ENCODE assay signal across 8 mouse cellular contexts in genomic region chr2:114174651-114175484, GRCm38 (mm10). TPM values are rescaled to one million over a fixed set of nuclear protein-coding genes. Genes with fewer than 3 reads are reported as not detected.
DNase-seq lines count a peak whose midpoint lies in the region; ATAC-seq and TF ChIP-seq lines count a peak whose summit lies in the region.

No protein-coding gene starts in this region.

- peak overlapping the region; percentile 82 for H3K9ac ChIP-seq in embryonic facial prominence, embryonic 15.5 days
- peak overlapping the region; percentile 76 for H3K9ac ChIP-seq in limb, embryonic 14.5 days (ENCODE audit: low read depth, low read length, severe bottlenecking)
- H3K9ac ChIP-seq in midbrain, postnatal 0 days (replicated peaks; ENCODE audit: low read length, poor library complexity, severe bottlenecking), result peak overlapping the region; percentile 84

- peak; percentile 83; the same call in 1 of the 2 replicates for TF ChIP-seq POLR2A in bone marrow, adult 2 months (IDR thresholded peaks at IDR 0.05; ENCODE audit: borderline replicate concordance, control insufficient read depth, low read depth, low read length)
- TF ChIP-seq POLR2A in limb, embryonic 14.5 days (IDR thresholded peaks at IDR 0.05; ENCODE audit: borderline replicate concordance, extremely low read depth, insufficient read depth, insufficient read length), result peak; percentile 93; the same call in 1 of the 2 replicates

- H3K9me3 ChIP-seq in embryonic facial prominence, embryonic 15.5 days (replicated peaks), result no peaks in the 10 kb centered on the region
- no peaks in the 10 kb centered on the region for H3K9me3 ChIP-seq in limb, embryonic 14.5 days (ENCODE audit: control insufficient read depth, low read length)
- H3K9me3 ChIP-seq in midbrain, postnatal 0 days (ENCODE audit: low read length), result no peaks in the 10 kb centered on the region

- under 1% methylated on average over 44 of the region's 44 CpGs for whole genome bisulfite sequencing in bone marrow, adult 2 months
- WGBS in embryonic facial prominence, embryonic 15.5 days, result under 1% methylated on average over 44 of the region's 44 CpGs
- WGBS in limb, embryonic 14.5 days, result under 1% methylated on average over 44 of the region's 44 CpGs
- WGBS in midbrain, postnatal 0 days, result under 1% methylated on average over 44 of the region's 44 CpGs

- DNase-seq in A20 (ENCODE audit: low read depth, low spot score), result peak; percentile 87
- peak; percentile 88 for DNase-seq in heart, adult 8-10 months (ENCODE audit: low spot score)
- DNase-seq in kidney, adult 9 months, result peak; percentile 90
- peak; percentile 85 for DNase-seq in limb, embryonic 14.5 days (ENCODE audit: low spot score)
- DNase-seq in midbrain, postnatal 0 days (ENCODE audit: low spot score), result peak; percentile 92
- peak; percentile 55 to 69 for DNase-seq in spleen, postnatal 14 days (ENCODE audit: low spot score in 2 of 2)

- no peaks in the 10 kb centered on the region; the same call in 1 of the 2 replicates for H3K4me1 ChIP-seq in bone marrow, adult 2 months (ENCODE audit: control insufficient read depth, insufficient read depth, low read length)
- peaks cover 9% of the 10 kb centered on the region for H3K4me1 ChIP-seq in embryonic facial prominence, embryonic 15.5 days
- peaks cover 11% of the 10 kb centered on the region for H3K4me1 ChIP-seq in limb, embryonic 14.5 days (ENCODE audit: control insufficient read depth, insufficient read depth, low read length)
- H3K4me1 ChIP-seq in midbrain, postnatal 0 days (ENCODE audit: insufficient read depth, low read length), result peaks cover 6% of the 10 kb centered on the region; the same call in 1 of the 2 replicates

- peaks cover 10% of the 10 kb centered on the region for H3K36me3 ChIP-seq in embryonic facial prominence, embryonic 15.5 days
- H3K36me3 ChIP-seq in limb, embryonic 14.5 days (ENCODE audit: control insufficient read depth, insufficient read depth, low read length), result peaks cover 19% of the 10 kb centered on the region
- H3K36me3 ChIP-seq in midbrain, postnatal 0 days (ENCODE audit: insufficient read depth, low read length), result 0 out of 2 replicates have a peak, but pooled peaks cover 4% of the 10 kb centered on the region

- peak; percentile 80 for ATAC-seq in embryonic facial prominence, embryonic 15.5 days (ENCODE audit: insufficient number of reproducible peaks, low FRiP score, low TSS enrichment, low read depth)
- peak; percentile 94 for ATAC-seq in limb, embryonic 14.5 days (ENCODE audit: low FRiP score, low read depth)
- peak; percentile 96 for ATAC-seq in midbrain, postnatal 0 days (ENCODE audit: low FRiP score)

- peak; percentile 31; the same call in 1 of the 2 replicates for TF ChIP-seq CTCF in bone marrow, adult 2 months (IDR thresholded peaks at IDR 0.05; ENCODE audit: control insufficient read depth, insufficient read depth, low read length)
- peak; percentile 98 for TF ChIP-seq CTCF in midbrain, postnatal 0 days (IDR thresholded peaks at IDR 0.05)

- H3K27me3 ChIP-seq in embryonic facial prominence, embryonic 15.5 days, result no peaks in the 10 kb centered on the region
- H3K27me3 ChIP-seq in limb, embryonic 14.5 days (ENCODE audit: control insufficient read depth, insufficient read depth, low read length), result no peaks in the 10 kb centered on the region
- H3K27me3 ChIP-seq in midbrain, postnatal 0 days (ENCODE audit: insufficient read depth, low read length), result no peaks in the 10 kb centered on the region

- peak overlapping the region; percentile 98 for H3K4me3 ChIP-seq in bone marrow, adult 2 months (replicated peaks; ENCODE audit: control insufficient read depth, low read depth, low read length)
- peak overlapping the region; percentile 91 for H3K4me3 ChIP-seq in embryonic facial prominence, embryonic 15.5 days (replicated peaks)
- H3K4me3 ChIP-seq in limb, embryonic 14.5 days (replicated peaks; ENCODE audit: low read length), result peak overlapping the region; percentile 64
- H3K4me3 ChIP-seq in midbrain, postnatal 0 days (ENCODE audit: low read depth, low read length), result peak overlapping the region; percentile 94

- H3K27ac ChIP-seq in bone marrow, adult 2 months (ENCODE audit: control insufficient read depth, insufficient read depth, low read depth, low read length, poor library complexity), result peak overlapping the region; percentile 67; the same call in 1 of the 2 replicates
- H3K27ac ChIP-seq in embryonic facial prominence, embryonic 15.5 days (replicated peaks), result 0 out of 2 replicates have a peak overlapping the region, but pooled peaks have one; percentile 22
- H3K27ac ChIP-seq in limb, embryonic 14.5 days (replicated peaks; ENCODE audit: low read depth, low read length), result no peak overlapping the region
- H3K27ac ChIP-seq in midbrain, postnatal 0 days (ENCODE audit: low read depth, low read length), result no peak overlapping the region

- peak overlapping the region; percentile 62 for H3K4me2 ChIP-seq in embryonic facial prominence, embryonic 15.5 days (replicated peaks)
- H3K4me2 ChIP-seq in limb, embryonic 14.5 days (replicated peaks; ENCODE audit: low read depth, low read length, severe bottlenecking), result peak overlapping the region; percentile 69
- peak overlapping the region; percentile 81 for H3K4me2 ChIP-seq in midbrain, postnatal 0 days (ENCODE audit: low read depth, low read length, poor library complexity, severe bottlenecking)

RNA-seq across cellular contexts. Expression of gene Aqr, which starts 12.0 kb away (rescaled TPM):
- 6.7 and 15.3 TPM in 2 replicates for polyA plus RNA-seq in bone marrow, adult 2 months (2011; ENCODE audit: insufficient read depth, insufficient read length, low replicate concordance, missing spikeins)
- polyA plus RNA-seq in embryonic facial prominence, embryonic 15.5 days (2015; fragmentation: Nextera tagmentation; extraction: Ambion mirVana), result 39.1 and 40.5 TPM in 2 replicates
- 10 to 100 TPM; 15.4 to 19.5 (median 17.6) TPM for total RNA-seq in heart, adult 8-10 months (2022)
- 47.4 and 47.9 TPM in 2 replicates for polyA plus RNA-seq in limb, embryonic 14.5 days (2012; rRNA removed)
- polyA plus RNA-seq in limb, embryonic 14.5 days (2014; fragmentation: Nextera tagmentation; extraction: Ambion mirVana), result 48.8 and 50.2 TPM in 2 replicates
- 28.2 and 30.1 TPM in 2 replicates for total RNA-seq in midbrain, postnatal 0 days (2014; rRNA removed)
- 19.0 and 27.3 TPM in 2 replicates for polyA plus RNA-seq in midbrain, postnatal 0 days (2015; fragmentation: Nextera tagmentation; extraction: Ambion mirVana)

RNA-seq across cellular contexts. Expression of gene Zfp770, which starts 26.4 kb away (rescaled TPM):
- polyA plus RNA-seq in bone marrow, adult 2 months (2011; ENCODE audit: insufficient read depth, insufficient read length, low replicate concordance, missing spikeins), result 2.1 and 3.4 TPM in 2 replicates
- 3.5 and 4.0 TPM in 2 replicates for polyA plus RNA-seq in embryonic facial prominence, embryonic 15.5 days (2015; fragmentation: Nextera tagmentation; extraction: Ambion mirVana)
- total RNA-seq in heart, adult 8-10 months (2022), result 10 to 100 TPM; 16.2 to 21.1 (median 17.2) TPM
- polyA plus RNA-seq in limb, embryonic 14.5 days (2012; rRNA removed), result 5.6 and 7.1 TPM in 2 replicates
- polyA plus RNA-seq in limb, embryonic 14.5 days (2014; fragmentation: Nextera tagmentation; extraction: Ambion mirVana), result 5.5 and 5.8 TPM in 2 replicates
- 19.5 and 25.9 TPM in 2 replicates for total RNA-seq in midbrain, postnatal 0 days (2014; rRNA removed)
- 7.2 and 8.3 TPM in 2 replicates for polyA plus RNA-seq in midbrain, postnatal 0 days (2015; fragmentation: Nextera tagmentation; extraction: Ambion mirVana)

Comparison
In these comparisons a context has a peak if more than half of its experiments do, and no peak if none do; other contexts are left out.
1. H3K27ac ChIP-seq: peak in bone marrow, adult 2 months (single experiment) and embryonic facial prominence, embryonic 15.5 days (single experiment); none in limb, embryonic 14.5 days (single experiment) and midbrain, postnatal 0 days (single experiment).
2. Peak in every context shown above with its lines, with median percentiles within 50 percentile points of each other: DNase-seq, H3K4me3 ChIP-seq, ATAC-seq, H3K4me2 ChIP-seq and H3K9ac ChIP-seq.